Mouse (Mus musculus) fibroblast of lung, adult 2 months (primary cell): Measurements from ENCODE around the gene Zfp462.
"Not testable (repeated sequence)": the region's sequence is repeated elsewhere in the genome, so short reads cannot be mapped to it uniquely, and the experiment has no call there.

ENCODE experiments used
- DNase-seq: peaks from one replicate; pipeline ENCODE4 v3.0.0-alpha.2; 2011; ENCODE audit warnings: low read depth

The Zfp462 gene

GRCm38 (mm10) chr4:54944921-54945430, at the start of gene Zfp462:
Zfp462 (plus strand) TSS chr4:54945048.
- DNase-seq = no peak

DNA sequence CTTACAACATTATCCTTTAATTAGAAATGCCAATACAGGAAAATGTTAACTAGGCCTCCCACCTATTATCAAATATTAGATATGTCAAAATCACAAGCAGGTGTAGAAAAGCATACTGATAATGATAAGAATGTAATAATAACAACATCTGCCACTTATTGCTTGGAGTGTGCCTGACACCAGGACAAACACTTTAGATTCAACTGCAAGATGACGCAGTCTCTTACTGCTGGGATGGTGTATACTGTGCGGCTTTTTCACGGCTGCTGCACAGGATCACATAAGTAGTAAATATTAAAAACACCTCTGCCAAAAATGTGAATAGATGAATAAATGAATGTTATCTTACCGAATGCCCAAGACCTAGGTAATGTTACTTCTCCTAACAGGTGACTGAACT, 48.8 kb upstream of the Zfp462 start:
- no peak for DNase-seq

GRCm38 (mm10) chr4:54904641-54905040, 40.2 kb upstream of the Zfp462 start:
- DNase-seq = no peak

DNA sequence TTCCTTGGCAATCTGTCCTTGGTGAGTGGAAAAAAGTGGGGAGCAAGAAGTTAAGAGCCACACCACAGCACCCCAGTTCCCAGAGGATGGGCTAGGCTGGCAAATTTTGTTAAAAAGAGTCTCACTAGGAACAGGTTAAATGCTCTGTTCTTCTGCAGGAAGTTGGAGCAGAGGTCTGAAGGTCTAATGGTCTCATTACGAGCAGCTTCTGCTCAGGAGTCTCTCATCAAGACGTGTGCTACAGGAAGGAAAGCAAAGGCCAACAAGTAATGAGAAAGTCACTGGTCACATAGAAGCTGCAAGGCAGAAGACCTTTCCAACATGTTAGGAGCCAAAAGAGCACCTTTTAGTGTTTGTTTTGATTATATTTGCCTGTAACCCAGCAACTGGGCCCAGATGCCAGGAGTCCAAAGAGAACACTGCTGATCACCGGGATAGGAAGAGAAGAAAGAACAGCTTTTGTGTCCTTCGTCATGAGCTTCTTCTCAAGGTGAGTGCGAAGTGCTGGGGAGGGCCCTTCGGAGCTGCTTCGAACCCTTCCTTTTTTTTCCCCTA, 39.4 kb upstream of the Zfp462 start:
- no peak for DNase-seq

DNA sequence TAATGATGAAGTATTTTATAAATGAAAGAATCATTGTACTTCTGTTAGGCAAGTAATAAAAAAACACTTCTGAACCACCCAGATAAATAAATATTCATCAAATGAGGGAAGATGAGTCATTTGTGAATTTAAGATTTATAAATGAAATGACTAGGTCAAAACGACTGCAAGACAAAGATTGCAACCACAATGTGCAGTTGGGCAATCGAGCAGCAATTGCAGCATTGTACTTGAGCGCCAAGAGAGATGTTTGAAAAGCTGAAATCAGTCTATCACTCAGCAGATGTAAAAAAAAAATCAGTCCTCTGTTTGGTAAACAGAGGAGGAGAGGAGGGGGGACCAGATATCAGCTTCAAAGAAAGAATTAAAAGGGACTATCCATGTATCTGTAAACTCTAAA, 34.5 kb upstream of the Zfp462 start:
- DNase-seq = peak; percentile 44

DNA sequence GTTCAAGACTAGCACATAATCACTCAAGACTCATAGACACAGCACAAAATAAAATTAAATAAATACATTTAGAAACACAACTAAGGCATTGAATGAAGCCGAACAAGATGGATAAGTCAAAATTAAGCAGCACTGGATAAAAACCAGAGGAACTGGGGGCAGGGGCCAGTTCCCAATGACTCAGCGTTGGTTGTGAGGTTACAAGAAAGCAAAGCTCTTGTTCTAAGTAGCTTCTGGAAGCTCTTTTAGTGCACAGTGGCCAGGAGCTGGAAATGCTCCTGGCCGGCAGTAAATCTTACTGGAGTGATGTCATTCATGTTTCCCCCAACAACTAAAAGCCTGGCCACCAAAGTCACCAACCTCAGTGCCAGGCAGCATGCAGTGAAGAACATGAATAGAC, 26.6 kb upstream of the Zfp462 start:
- DNase-seq = peak; percentile 62

DNA sequence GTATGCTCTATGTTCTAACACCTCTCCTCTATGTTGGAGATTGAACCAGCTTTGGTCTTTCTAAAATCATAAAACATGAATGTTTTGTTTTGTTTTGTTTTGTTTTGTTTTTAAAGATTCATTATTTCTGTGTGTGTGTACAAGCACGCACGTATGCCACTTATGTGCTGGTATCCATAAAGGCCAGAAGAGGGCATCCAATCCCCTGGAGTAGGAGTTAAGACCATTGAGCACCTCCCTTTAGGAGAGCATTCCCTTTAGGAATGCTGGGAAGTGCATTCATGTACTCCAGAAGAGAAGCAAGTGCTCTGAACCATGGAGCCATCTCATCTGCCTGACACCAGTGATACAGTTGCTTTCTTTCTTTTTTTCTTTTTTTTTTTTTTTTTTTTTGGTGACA, 21.5 kb upstream of the Zfp462 start:
- DNase-seq = no peak

GRCm38 (mm10) chr4:54924306-54924705, 20.5 kb upstream of the Zfp462 start:
- DNase-seq = no peak

- not testable (repeated sequence) for DNase-seq
Measured at GRCm38 (mm10) chr4:54926456-54926855, 18.4 kb upstream of the Zfp462 start.

DNA sequence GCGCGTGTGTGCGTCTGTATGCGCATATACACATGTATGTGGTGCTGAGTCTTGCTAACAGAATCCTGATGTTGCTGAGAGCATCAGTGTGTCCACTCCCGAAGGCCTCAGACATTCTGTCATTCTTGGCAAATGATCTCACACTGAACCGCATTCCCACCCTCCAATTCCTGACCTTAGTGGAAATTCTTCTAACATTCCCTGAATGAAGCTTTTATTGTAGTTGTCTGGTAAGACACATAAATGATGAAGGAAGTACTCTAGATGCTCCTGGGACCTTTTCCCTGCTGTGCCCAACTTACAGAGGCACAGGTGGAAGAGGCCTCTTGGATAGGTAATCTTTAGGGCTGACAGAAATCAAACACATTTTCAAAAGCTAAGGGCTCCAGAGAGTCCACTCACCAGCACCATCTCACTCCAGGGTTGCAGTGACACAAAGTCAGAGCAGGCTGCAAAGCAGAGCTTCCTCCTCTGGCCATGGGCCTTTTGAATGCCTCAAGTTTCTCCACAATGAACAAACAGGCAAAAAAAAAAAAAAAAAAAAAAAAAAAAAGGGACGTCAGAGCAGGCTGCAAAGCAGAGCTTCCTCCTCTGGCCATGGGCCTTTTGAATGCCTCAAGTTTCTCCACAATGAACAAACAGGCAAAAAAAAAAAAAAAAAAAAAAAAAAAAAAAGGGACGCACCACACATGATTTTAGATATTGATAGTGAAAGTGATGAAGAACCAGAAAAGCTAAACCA, 17.4 kb upstream of the Zfp462 start:
- DNase-seq = not testable (repeated sequence)

DNA sequence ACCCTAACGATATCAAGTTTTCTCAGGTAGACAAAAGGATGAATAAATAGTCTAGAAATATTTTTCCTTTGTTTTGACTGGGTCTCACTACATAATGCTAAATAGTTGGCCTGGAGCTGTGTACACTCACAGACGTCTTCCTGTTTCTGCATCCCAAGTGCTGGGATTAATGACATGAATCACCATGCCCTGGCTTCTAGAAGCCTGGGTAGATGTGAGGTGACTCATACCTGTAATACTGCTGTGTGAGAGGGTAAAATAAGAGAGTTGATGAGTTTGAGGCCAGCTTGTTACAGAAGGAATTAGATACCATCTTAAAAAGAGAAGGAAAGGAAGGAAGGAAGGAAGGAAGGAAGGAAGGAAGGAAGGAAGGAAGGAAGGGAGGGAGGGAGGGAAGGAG, 15.2 kb upstream of the Zfp462 start:
- DNase-seq = no peak

- no peak for DNase-seq
Measured at GRCm38 (mm10) chr4:54932668-54933067, 12.2 kb upstream of the Zfp462 start.

- DNase-seq = no peak
Measured at GRCm38 (mm10) chr4:54937161-54937560, 7.7 kb upstream of the Zfp462 start.

- DNase-seq = no peak
Measured at GRCm38 (mm10) chr4:54945603-54946445, 976 bp downstream of the Zfp462 start.

GRCm38 (mm10) chr4:54946662-54947055, 1.8 kb downstream of the Zfp462 start:
- DNase-seq = no peak

DNA sequence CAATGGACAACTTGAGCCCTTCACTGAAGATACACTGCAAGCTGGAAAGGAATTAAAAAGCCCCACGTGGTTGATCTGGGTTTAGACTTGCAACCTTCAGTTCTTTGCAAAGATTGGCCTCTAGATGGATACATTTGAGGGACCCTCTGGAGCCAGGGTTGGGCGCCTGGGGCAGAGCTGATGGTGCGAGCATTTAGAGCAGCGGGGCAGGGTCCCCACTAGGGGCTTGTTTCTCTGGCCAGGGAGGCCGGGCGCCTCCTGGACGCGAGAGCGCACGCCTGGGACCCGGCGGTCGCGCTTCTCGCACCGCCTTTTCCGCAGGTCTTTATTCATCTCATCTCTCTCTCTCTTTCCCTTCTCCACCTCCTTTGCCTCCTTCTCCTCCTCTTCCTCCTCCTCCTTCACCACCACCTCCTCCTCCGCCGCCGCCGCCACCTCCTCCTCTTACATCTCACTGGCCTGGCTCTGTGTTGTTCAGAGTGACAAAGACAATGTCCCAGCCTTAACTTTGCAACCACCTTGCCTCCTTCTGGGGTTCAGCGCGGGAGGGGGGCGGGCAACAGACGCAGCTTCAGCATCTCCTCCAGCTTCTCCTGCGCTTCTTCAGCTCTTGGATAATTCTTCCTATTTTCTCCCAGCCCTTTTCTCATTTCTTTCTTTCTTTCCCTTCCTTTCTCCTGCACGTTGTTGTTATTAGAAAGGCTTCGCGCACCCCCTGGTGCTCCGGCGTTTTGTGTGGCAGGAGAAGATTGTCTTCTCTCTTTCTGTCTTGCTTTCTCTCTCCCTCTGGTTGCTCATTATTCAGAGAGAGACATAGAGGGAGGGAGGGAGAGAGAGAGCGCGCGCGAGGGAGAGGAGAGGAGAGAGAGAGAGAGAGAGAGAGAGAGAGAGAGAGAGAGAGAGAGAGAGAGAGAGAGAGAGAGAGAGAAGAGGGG, 2.5 kb downstream of the Zfp462 start:
- DNase-seq = no peak

GRCm38 (mm10) chr4:54947991-54948615, 3.3 kb downstream of the Zfp462 start:
- no peak for DNase-seq

DNA sequence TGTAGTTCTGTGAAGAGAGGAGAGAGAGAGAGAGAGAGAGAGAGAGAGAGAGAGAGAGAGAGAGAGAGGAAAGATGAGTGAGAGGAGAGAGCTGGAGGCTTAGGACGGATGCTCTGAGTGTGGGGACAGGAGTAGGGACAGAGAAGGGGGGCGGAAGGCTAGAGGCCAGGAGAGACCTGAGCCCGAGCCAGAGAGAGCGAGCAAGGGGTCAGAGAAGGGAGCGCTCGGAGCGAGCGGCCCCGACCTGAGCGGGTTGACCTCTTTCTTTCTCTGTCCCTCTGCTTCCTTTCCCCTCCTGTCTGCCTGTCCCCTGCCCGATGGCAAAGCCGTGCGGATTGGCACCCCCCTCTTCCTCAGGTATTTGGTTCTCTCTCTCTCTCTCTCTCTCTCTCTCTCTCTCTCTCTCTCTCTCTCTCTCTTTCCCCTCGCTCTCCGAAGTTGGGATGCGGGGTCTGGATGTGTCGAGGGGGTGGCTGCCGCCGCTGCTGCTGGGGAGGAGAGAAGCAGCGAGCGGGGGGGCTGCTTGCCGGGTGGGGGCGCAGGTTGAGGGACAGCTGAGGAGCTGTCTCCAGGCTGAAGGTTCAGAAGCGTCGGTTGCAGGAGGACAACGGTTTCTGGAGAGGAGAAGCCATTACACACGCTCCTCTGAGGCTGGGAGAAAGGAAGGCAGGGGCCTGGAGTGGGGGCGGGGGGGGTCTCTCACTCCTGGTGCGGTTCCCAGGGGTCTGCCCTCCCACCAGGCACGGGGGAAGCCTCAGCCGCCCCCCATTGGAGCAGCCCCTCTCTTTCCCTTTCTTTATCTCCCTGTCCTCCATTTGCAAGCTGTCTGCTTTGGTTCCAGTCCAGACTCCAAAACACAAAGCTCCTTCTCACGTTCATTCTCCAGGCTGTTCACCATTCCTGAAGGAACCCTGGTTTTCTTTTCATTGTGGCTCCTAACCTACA, 4.0 kb downstream of the Zfp462 start:
- DNase-seq = no peak

DNA sequence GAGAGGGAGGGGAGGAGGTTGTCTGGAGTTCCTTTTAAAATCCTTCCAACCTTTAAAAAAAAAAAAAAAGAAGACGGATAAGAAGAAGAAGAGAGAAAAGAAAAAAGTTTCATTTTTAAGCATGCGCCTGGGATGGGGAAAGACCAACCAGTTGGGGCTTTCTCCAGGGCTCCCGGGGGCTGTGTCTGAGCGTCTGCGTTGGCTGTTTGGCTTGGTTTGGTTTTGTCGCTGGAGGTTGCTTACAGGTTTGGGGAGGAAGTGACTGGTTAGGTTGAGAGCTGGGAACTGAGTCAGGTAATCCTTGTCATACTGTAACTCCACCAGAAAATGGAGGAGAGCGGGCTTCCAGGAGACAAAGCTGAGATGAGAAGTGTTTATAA, 4.7 kb downstream of the Zfp462 start:
- DNase-seq = no peak

DNA sequence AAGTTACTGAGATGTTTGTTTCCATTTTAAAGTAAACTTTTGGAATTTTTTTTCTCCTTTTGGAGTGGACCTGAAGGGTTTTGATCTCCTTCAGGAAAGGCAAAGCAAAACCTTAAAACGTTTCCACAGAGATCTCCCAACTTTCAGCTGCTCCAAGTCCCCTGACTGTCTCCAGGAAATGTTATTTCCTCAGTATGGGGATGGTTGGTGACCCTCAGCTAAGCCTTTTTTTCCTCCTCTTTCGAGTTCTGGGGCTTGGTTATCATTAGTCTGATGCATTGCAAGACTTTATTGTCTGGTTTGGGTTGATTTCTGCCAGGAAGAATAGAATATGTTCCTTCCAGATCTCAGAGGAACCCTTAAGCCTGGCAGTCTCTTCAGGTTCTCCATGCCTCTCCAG, 5.3 kb downstream of the Zfp462 start:
- no peak for DNase-seq
